Mouse (Mus musculus): ENCODE results near the gene Ggct.
"Not testable (repeated sequence)": the region's sequence is repeated elsewhere in the genome, so short reads cannot be mapped to it uniquely, and the experiment has no call there.

The Ggct gene

GRCm38 (mm10) chr6:54996361-54996760 is 3.6 kb upstream of the Ggct start:
- DNase-seq (ENCODE audit: low read depth, low spot score) = no peak

GRCm38 (mm10) chr6:54992141-54992540 is 609 bp downstream of the Ggct start:
- DNase-seq (ENCODE audit: low read depth, low spot score) = no peak

DNA sequence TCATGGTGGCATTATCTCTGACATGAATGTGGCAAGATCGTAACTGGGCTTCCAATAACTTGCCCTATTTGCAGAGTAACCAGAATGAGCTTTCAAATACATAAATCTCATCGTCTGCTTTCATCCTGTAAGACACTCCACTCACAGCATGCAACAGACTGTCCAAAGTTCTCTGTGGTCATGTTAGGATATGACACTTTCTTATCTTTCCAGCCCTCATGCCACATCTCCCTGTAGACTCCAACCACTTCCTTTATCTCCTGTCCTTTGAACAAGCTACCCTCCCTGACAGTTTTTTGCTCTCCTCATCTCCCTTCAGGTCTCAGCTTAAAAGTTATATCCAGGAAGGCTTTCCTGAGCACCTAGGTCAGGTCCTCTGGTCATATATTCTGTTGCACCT is 1.6 kb downstream of the Ggct start:
- DNase-seq (ENCODE audit: low read depth, low spot score) = no peak

GRCm38 (mm10) chr6:54988141-54988540 is 4.6 kb downstream of the Ggct start:
- no peak for DNase-seq (ENCODE audit: low read depth, low spot score)

DNA sequence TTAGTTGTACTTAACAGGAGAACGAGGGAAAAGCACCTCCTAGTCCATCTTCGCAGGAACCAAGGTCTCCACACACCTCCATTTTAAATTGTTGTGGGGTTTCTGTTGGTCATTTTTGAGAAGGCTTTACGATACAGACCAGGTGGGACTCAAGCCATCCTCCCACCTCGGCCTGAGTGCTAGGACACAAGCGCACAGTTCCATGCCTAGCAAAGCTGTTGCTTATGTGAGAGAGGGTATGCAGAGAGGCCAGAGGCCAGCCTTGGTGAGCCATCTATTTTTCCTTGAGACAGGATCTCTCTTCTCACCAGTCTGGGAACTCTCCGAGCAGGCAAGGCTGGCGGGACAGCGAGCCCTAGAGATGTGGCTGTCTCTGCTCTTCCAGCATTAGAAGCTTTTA is 8.7 kb downstream of the Ggct start:
- DNase-seq (ENCODE audit: low read depth, low spot score) = no peak

DNA sequence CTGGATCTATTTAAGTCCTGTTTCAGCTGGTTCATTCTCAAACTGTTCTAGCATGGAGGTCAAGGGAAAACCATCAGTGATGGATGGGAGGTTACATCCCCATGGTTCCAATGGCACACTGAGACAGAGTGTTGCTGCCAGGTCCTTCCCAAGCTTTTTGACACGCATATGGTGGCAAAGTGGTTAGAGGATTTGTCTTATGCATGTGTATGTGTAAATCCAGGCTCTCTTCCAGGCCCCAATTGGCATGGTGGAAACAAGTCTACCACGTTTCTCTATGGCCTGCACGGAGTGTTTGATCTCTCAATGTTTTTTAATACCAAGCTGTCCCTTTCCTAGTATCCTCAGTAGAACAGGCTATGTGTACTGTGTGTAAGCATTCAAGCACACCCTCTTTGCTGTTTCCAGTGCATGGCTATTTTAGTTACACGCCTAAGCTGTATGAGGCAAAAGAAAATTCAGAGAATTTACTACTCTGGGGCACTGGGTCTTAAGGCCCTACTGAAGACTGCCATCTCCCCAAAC is 9.2 kb downstream of the Ggct start:
- no peak for DNase-seq (ENCODE audit: low read depth, low spot score)

GRCm38 (mm10) chr6:54979426-54979825 is 13.3 kb downstream of the Ggct start:
- DNase-seq (ENCODE audit: low read depth, low spot score) = no peak

DNA sequence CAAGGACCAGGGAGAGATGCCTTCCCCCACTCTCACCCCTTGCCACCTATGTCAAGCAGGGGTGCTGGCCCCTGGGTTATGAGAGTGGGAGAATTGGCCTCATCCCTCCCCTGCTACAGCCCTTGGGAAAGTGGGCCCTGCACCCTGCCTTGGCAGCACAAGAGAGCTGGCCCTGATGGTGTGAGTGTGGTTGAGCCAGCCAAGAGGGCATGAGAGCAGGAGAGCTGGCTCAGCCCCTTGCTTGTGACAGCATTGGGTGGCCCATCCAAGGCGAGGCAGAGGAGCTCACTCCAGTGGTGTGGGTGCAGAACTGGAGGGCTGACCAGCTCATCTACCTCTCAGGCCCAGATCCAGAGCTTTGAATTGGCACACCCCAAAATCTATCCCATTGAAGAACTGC is 17.1 kb downstream of the Ggct start:
- DNase-seq (ENCODE audit: low read depth, low spot score) = no peak

DNA sequence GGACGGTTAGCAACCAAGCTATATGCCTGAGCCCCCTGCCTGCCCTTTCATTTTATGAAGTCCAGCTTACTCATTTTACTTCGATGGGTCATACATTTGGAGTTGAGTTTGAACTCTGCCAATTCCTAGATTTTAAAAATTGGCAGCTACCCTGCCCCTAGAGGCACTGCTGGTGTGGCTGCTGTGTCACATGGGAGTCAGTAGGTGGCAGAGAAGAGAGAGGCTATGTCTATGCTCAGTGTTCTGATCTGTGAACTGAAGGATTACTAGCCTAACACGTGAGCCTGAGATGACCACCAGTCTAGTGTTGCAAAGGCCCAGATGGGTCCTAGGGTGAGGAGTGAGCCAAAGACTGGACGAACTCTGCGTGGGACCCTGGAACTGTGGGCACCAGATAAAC is 18.2 kb downstream of the Ggct start:
- DNase-seq (ENCODE audit: low read depth, low spot score) = no peak

DNA sequence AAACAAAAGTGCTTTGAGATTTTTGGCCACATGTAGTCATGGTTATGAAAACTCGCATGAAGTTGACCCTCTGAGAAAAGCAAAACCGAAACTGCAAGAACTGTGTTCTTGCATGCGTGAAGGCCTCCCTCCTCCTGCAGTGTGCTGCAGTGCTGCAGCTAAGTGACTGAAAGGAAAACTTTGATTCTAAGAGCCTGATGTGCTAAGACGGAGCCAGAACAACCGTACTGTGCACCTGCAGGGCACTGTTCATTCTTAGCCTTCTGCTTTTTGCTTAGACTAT is 19.9 kb downstream of the Ggct start:
- DNase-seq (ENCODE audit: low read depth, low spot score) = no peak

DNA sequence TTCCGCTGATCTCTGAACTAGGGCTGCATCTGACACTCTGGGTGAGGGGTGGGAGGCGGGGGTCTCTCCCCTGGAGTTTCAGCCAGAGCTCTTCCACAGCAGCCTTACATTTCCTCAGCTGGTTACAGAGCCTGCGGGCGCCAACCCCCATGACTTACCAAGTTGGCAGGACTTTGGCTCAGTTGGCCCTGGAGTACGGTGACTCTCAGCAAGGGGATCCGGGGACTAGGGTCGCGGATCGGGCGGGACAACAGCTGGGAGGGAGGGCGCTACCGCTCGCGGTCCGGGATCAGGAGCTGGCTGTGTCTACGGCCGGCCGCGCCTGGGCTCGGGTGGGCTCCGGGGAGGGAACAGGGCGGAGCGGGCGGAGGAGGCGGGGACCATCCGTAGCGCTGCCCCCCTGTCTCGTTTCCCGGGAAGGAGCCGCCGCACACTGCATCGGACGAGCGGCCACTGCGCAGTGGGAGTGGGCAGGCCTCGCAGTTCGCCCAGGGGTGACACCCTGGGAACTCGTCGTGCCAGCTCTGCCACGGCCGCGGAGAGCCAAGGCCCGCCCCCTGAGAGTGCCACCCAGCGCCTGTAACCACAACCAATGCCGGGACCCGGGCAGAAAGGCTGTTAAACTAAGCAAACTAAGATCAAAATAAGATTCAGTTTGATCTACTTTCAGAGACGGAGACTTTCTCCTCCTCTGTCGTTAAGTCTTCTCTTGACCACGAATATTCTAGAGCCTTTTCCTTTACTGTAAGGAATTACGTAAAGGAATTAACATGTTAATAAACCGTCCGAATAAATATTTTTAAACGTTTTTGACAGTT is 20.4 kb downstream of the Ggct start, which contains the start of gene Nod1:
TSS of gene Nod1 (minus strand) at position 502 of the 818 bp plus-strand sequence.
- DNase-seq (ENCODE audit: low read depth, low spot score) = no peak

DNA sequence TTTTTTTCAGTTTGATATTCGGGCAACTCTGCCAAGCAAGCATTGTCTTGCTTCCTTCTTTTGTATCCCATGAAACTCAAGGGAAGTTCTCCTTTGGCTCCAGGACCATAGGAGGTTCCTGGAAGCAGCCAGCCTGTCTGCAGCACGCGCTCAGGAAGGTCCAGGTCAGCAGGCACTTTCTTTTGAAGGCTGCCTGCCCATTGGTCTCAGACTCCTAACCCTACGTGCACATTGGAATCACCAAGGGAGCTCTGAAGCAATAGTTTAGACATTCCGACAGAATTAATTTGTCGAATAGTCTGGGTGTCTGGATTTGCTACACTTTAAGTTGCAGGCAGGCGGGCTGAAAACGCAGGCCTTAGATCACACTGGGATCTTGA is 21.0 kb downstream of the Ggct start:
- no peak for DNase-seq (ENCODE audit: low read depth, low spot score)

DNA sequence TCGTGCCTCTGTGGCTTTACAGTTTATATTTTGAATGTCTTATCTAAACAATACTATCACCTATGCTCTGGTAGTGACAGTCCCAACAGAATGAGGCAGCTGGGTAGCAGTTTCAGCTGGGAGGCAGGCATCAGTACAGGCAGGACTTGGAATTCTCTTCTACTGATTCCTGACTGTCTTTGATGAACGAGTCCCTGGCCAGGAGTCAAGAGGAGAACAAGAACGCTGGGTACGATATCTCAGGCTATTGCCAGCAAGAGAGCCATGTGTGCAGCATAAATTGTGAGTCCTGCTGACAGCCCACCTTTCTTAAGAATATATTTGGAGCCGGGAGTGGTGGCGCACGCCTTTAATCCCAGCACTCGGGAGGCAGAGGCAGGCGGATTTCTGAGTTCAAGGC is 22.2 kb downstream of the Ggct start:
- DNase-seq (ENCODE audit: low read depth, low spot score) = no peak

- DNase-seq (ENCODE audit: low read depth, low spot score) = no peak
Measured at GRCm38 (mm10) chr6:54969801-54970200, 22.9 kb downstream of the Ggct start.

DNA sequence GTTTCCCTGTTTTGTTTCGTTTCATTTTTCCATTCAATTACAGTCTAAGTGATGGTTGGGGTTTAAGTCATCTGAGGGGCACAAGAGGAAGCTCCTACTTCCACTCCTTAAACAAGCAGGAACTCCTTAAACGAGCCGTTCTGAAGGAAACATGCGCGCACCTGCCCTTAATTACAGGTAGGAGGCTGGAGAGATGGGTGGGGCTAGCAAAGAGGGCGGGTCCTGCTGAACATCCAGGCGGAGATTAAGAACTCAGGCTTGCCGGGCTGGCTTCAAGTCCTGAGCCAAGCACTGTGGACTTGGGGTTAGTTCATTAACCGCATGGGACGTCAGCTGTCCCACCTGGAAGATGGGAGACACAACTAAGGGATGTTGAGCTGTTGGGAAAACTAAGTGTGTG is 25.2 kb downstream of the Ggct start:
- no peak for DNase-seq (ENCODE audit: low read depth, low spot score)

- no peak for DNase-seq (ENCODE audit: low read depth, low spot score)
Measured at GRCm38 (mm10) chr6:54965234-54965633, 27.5 kb downstream of the Ggct start.

DNA sequence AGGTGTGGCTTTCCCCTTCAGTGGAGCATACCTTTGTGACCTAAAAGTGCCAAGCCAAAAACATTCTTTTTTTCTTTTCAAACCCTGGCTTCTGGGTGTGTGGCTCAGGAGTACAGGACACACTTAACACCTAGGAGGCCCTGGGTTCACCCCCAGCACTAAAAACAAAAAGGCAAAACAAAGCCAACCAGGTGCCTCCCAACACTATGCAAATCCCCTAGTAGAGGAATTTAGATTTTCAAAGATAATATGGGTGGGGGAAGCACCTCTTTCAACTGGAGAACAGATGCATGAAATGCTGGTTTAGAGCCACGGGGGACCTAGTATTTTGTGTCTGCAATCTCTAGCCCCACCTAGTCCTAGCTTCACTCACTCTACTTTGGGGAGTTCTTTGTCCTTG is 28.0 kb downstream of the Ggct start:
- no peak for DNase-seq (ENCODE audit: low read depth, low spot score)

DNA sequence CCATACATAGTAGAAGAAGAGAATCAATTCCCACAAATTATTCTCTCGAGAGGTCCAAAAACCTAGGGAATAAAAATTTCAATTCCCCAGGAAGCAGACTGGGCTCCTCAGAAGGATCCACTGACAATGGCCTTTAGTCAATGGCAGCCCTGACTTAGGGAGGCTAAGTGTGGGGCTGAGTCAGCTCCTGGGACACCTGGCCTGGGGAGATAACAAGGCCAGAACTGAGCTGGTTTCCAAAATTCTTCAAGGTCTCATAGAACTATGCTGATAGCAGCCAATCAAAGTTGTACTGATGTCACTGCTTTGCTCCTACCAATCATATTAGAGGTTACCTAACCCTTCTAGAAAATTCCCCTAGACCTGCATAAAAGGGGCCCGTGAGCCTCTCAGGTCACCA is 29.2 kb downstream of the Ggct start:
- no peak for DNase-seq (ENCODE audit: low read depth, low spot score)

GRCm38 (mm10) chr6:54957655-54958054 is 35.1 kb downstream of the Ggct start:
- no peak for DNase-seq (ENCODE audit: low read depth, low spot score)

DNA sequence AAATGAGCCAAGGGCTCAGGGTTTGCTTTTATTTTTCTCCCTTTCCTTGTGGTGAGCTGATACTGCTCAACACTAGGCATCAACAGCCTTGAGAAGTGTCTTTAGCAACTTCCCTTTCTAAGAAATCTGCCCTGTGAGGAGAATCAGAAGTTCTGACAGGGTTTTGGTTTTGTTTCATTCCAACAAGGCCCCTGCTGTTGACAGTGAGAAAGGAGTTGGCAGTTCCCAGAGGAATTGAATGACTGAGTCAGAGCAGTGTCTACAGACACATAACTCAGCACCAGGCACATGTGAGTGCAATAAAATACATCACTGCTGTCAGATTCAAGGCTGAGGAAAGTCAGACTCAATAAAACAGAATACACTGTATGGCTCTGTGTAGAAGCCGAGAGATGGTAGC is 36.3 kb downstream of the Ggct start:
- DNase-seq (ENCODE audit: low read depth, low spot score) = no peak

- DNase-seq (ENCODE audit: low read depth, low spot score) = no peak
Measured at GRCm38 (mm10) chr6:54955949-54956348, 36.8 kb downstream of the Ggct start.

GRCm38 (mm10) chr6:54954659-54955414 is 37.9 kb downstream of the Ggct start:
- no peak for DNase-seq (ENCODE audit: low read depth, low spot score)

GRCm38 (mm10) chr6:54953399-54953798 is 39.4 kb downstream of the Ggct start:
- DNase-seq (ENCODE audit: low read depth, low spot score) = not testable (repeated sequence)
